Mouse (Mus musculus) CD8-positive naive resting alpha-beta T cell, adult 2 months (primary cell): ENCODE measurements around the gene Eme1.

Experiments
- DNase-seq, 2 experiments: peaks; one replicate each; pipeline ENCODE4 v3.0.0; 2022; ENCODE audit warnings: low read depth in 2 of 2, low spot score in 2 of 2

Eme1 gene

DNA sequence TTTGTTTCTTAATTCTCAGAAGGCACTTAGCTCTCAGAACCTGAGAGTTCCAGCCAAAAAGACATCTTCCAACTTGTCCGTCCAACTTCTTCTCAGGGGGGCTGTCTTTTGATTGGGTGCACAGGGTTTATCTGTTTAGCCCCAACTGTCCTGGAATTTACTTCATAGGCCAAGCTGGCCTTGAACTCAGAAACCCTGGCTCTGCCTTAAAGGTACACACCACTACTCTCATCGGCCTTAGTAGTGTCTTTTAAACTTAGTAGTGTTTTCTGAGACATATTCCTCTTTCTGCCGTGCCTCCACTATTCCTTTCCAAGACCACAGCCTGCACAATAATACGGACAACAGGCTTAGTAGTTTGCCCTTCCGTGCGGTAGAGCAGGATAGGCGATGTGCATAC lies 53.3 kb downstream of the Eme1 start:
- DNase-seq = no peak

DNA sequence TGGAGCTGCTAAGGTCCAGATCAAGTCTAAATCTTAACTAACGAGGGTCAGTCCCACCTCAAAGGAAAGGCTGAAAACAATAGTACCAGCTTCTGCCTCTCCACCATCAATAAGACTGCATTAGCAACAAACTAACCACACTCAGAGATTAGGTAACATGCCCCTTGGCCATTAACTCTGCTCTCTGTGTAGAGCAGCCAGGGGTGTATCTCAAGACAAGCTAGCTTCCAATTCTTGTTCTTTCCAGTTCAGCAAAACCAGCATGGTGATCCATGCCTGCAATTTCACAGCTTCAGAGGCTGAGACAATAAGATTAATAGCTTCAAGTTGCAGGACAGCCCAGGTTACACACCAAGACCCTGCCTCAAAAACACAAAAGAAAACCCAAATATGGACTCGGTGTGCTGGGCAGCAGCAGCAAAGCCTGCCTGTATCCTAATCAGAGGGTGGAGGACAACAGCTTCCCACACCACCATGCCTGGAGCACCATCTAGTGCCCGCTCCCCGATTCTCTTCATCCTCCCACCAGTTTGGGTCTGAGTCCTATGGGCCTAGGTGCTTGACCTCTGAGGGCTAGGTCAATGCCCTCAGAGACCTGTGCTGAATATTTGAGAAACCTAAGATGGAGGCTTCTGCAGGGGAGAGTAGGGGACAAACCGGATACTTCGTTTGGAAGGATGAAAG lies 55.2 kb downstream of the Eme1 start:
- DNase-seq = no peak

DNA sequence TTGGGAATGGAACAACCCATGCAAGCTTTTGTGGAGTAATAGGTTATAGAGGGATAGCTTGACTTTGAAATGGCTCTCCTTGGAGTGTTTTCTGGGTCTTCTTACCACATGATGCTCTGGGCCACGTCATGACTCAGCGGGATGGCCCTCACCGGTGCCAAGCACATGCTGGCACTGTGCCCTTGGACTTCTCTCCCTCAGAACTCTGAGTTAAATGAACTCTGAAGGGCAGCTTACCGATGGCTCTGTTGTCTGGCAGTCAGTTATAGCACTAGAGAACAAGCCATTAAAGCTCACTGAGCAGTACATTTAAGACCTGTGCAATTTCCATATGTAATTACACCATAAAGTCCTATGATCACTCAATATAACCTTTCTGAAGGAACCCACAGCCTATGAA lies 56.4 kb downstream of the Eme1 start:
- DNase-seq = no peak

DNA sequence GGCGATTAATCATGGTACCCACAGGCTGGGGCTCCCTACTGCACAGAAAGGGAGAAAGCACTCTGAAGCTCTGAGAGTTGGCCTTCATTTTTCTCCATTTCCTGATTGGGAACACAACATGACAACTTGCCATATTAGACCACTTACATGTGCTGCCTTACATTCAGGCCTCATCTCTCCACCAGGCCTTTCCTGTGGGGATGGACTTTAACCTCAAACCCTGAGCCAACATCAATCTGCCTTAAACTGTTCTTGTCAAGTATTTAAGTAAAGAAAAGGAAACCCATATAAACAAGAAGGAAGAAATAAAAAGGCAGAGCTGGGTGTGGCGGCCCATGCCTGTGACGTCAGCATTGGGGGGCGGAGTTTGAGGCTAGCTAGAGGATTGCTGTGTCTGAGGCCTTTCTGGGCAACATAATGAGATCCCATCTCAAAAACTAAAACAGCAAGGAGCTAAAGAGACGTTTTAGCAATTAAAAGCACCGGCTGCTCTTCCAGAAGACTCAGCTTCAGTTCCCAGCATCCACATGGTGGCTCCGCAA lies 57.4 kb downstream of the Eme1 start:
- DNase-seq = peak; percentile 42 to 67
